Mouse (Mus musculus): ENCODE data around the gene Ppm1n. TPM values are rescaled to one million over a fixed set of nuclear protein-coding genes. Genes with fewer than 3 reads are reported as not detected.

Gene Ppm1n
- polyA plus RNA-seq, 1 experiment from 2014 or later: 0.17 TPM

GRCm38 (mm10) chr7:19246855-19247254 lies 33.0 kb downstream of the Ppm1n start:
- no peak overlapping the region for H3K9ac ChIP-seq (ENCODE audit: low read length)
- peaks cover 4% of the 10 kb centered on the region; the same call in 1 of the 2 replicates for H3K36me3 ChIP-seq (ENCODE audit: control insufficient read depth, insufficient read depth, low read length)
- TF ChIP-seq EP300 (optimal IDR thresholded peaks at IDR 0.05): no peak
- TF ChIP-seq CTCF (IDR thresholded peaks at IDR 0.05; ENCODE audit: low read depth): no peak
- no peaks in the 10 kb centered on the region for H3K4me1 ChIP-seq (replicated peaks; ENCODE audit: control insufficient read depth, insufficient read depth)
- 88% methylated on average over 1 of the region's 1 CpGs for WGBS
- no peak overlapping the region for H3K4me2 ChIP-seq (replicated peaks; ENCODE audit: low read depth)
- DNase-seq (ENCODE audit: low spot score) (no peak), ATAC-seq (ENCODE audit: low FRiP score, low TSS enrichment) (no peak)
- H3K4me3 ChIP-seq (ENCODE audit: low read depth, low read length): no peak overlapping the region
- no peaks in the 10 kb centered on the region for H3K27me3 ChIP-seq (ENCODE audit: control insufficient read depth, insufficient read depth, low read length)
- H3K9me3 ChIP-seq (ENCODE audit: control insufficient read depth, low read length): no peaks in the 10 kb centered on the region
- no peak overlapping the region for H3K27ac ChIP-seq (replicated peaks)

GRCm38 (mm10) chr7:19245083-19245482 lies 34.8 kb downstream of the Ppm1n start:
- H3K27me3 ChIP-seq (ENCODE audit: control insufficient read depth, insufficient read depth, low read length): no peaks in the 10 kb centered on the region
- TF ChIP-seq CTCF (IDR thresholded peaks at IDR 0.05; ENCODE audit: low read depth): no peak
- WGBS: 90% methylated on average over 3 of the region's 3 CpGs

GRCm38 (mm10) chr7:19243858-19244257 lies 36.0 kb downstream of the Ppm1n start:
- ATAC-seq (ENCODE audit: low FRiP score, low TSS enrichment) (no peak), DNase-seq (ENCODE audit: low spot score) (no peak)
- WGBS: 64% methylated on average over 5 of the region's 5 CpGs
- H3K4me3 ChIP-seq (ENCODE audit: low read depth, low read length): no peak overlapping the region
- H3K27ac ChIP-seq (replicated peaks): no peak overlapping the region
- peaks cover 4% of the 10 kb centered on the region; the same call in 1 of the 2 replicates for H3K36me3 ChIP-seq (ENCODE audit: control insufficient read depth, insufficient read depth, low read length)
- 0 out of 2 replicates have a peak, but pooled peaks cover 2% of the 10 kb centered on the region for H3K4me1 ChIP-seq (replicated peaks; ENCODE audit: control insufficient read depth, insufficient read depth)
- H3K27me3 ChIP-seq (ENCODE audit: control insufficient read depth, insufficient read depth, low read length): no peaks in the 10 kb centered on the region
- H3K9me3 ChIP-seq (ENCODE audit: control insufficient read depth, low read length): no peaks in the 10 kb centered on the region
- TF ChIP-seq CTCF (IDR thresholded peaks at IDR 0.05; ENCODE audit: low read depth): no peak
- TF ChIP-seq EP300 (optimal IDR thresholded peaks at IDR 0.05): no peak
- no peak overlapping the region for H3K9ac ChIP-seq (ENCODE audit: low read length)
- H3K4me2 ChIP-seq (replicated peaks; ENCODE audit: low read depth): no peak overlapping the region

More at GRCm38 (mm10) chr7:19245083-19245482, 34.8 kb downstream of the Ppm1n start:
- DNase-seq (ENCODE audit: low spot score) (no peak), ATAC-seq (ENCODE audit: low FRiP score, low TSS enrichment) (no peak)
- H3K9ac ChIP-seq (ENCODE audit: low read length): no peak overlapping the region
- no peak overlapping the region for H3K4me3 ChIP-seq (ENCODE audit: low read depth, low read length)
- H3K36me3 ChIP-seq (ENCODE audit: control insufficient read depth, insufficient read depth, low read length): peaks cover 4% of the 10 kb centered on the region; the same call in 1 of the 2 replicates
- H3K4me1 ChIP-seq (replicated peaks; ENCODE audit: control insufficient read depth, insufficient read depth): no peaks in the 10 kb centered on the region
- H3K4me2 ChIP-seq (replicated peaks; ENCODE audit: low read depth): no peak overlapping the region
- no peaks in the 10 kb centered on the region for H3K9me3 ChIP-seq (ENCODE audit: control insufficient read depth, low read length)
- H3K27ac ChIP-seq (replicated peaks): no peak overlapping the region

- ATAC-seq (ENCODE audit: low FRiP score, low TSS enrichment) (no peak), DNase-seq (ENCODE audit: low spot score) (no peak)
- no peak overlapping the region for H3K27ac ChIP-seq (replicated peaks)
- TF ChIP-seq CTCF (IDR thresholded peaks at IDR 0.05; ENCODE audit: low read depth) (no peak), EP300 (optimal IDR thresholded peaks at IDR 0.05) (no peak)
- H3K9me3 ChIP-seq (ENCODE audit: control insufficient read depth, low read length): no peaks in the 10 kb centered on the region
- 78% methylated on average over 1 of the region's 1 CpGs for WGBS
- H3K36me3 ChIP-seq (ENCODE audit: control insufficient read depth, insufficient read depth, low read length): peaks cover 1% of the 10 kb centered on the region; the same call in 1 of the 2 replicates
- no peaks in the 10 kb centered on the region for H3K27me3 ChIP-seq (ENCODE audit: control insufficient read depth, insufficient read depth, low read length)
- H3K4me1 ChIP-seq (replicated peaks; ENCODE audit: control insufficient read depth, insufficient read depth): 0 out of 2 replicates have a peak, but pooled peaks cover 2% of the 10 kb centered on the region
- no peak overlapping the region for H3K4me2 ChIP-seq (replicated peaks; ENCODE audit: low read depth)
- H3K9ac ChIP-seq (ENCODE audit: low read length): no peak overlapping the region
- H3K4me3 ChIP-seq (ENCODE audit: low read depth, low read length): no peak overlapping the region
Observed at GRCm38 (mm10) chr7:19242005-19242404, 37.9 kb downstream of the Ppm1n start.

GRCm38 (mm10) chr7:19240905-19241463 lies 38.9 kb downstream of the Ppm1n start:
- 63% methylated on average over 8 of the region's 8 CpGs for WGBS
- peak overlapping the region; percentile 49 for H3K27ac ChIP-seq (replicated peaks)
- ATAC-seq (ENCODE audit: low FRiP score, low TSS enrichment): peak; percentile 74
- TF ChIP-seq EP300 (optimal IDR thresholded peaks at IDR 0.05): no peak
- no peak for TF ChIP-seq CTCF (IDR thresholded peaks at IDR 0.05; ENCODE audit: low read depth)
- H3K36me3 ChIP-seq (ENCODE audit: control insufficient read depth, insufficient read depth, low read length): no peaks in the 10 kb centered on the region
- no peak overlapping the region for H3K4me3 ChIP-seq (ENCODE audit: low read depth, low read length)
- no peaks in the 10 kb centered on the region for H3K27me3 ChIP-seq (ENCODE audit: control insufficient read depth, insufficient read depth, low read length)
- peak; percentile 54 for DNase-seq (ENCODE audit: low spot score)
- no peaks in the 10 kb centered on the region for H3K9me3 ChIP-seq (ENCODE audit: control insufficient read depth, low read length)
- 0 out of 2 replicates have a peak, but pooled peaks cover 2% of the 10 kb centered on the region for H3K4me1 ChIP-seq (replicated peaks; ENCODE audit: control insufficient read depth, insufficient read depth)
- no peak overlapping the region for H3K9ac ChIP-seq (ENCODE audit: low read length)
- no peak overlapping the region for H3K4me2 ChIP-seq (replicated peaks; ENCODE audit: low read depth)

GRCm38 (mm10) chr7:19239986-19240385 lies 39.9 kb downstream of the Ppm1n start:
- H3K36me3 ChIP-seq (ENCODE audit: control insufficient read depth, insufficient read depth, low read length): peaks cover 4% of the 10 kb centered on the region; the same call in 1 of the 2 replicates
- no peak for DNase-seq (ENCODE audit: low spot score)
- no peaks in the 10 kb centered on the region for H3K9me3 ChIP-seq (ENCODE audit: control insufficient read depth, low read length)
- WGBS: 39% methylated on average over 4 of the region's 4 CpGs
- TF ChIP-seq EP300 (optimal IDR thresholded peaks at IDR 0.05): no peak
- no peak for TF ChIP-seq CTCF (IDR thresholded peaks at IDR 0.05; ENCODE audit: low read depth)
- H3K9ac ChIP-seq (ENCODE audit: low read length): no peak overlapping the region
- H3K4me2 ChIP-seq (replicated peaks; ENCODE audit: low read depth): no peak overlapping the region
- H3K4me3 ChIP-seq (ENCODE audit: low read depth, low read length): no peak overlapping the region
- peak overlapping the region; percentile 56 for H3K27ac ChIP-seq (replicated peaks)
- H3K4me1 ChIP-seq (replicated peaks; ENCODE audit: control insufficient read depth, insufficient read depth): 0 out of 2 replicates have a peak, but pooled peaks cover 2% of the 10 kb centered on the region
- no peaks in the 10 kb centered on the region for H3K27me3 ChIP-seq (ENCODE audit: control insufficient read depth, insufficient read depth, low read length)
- ATAC-seq (ENCODE audit: low FRiP score, low TSS enrichment): no peak

Data from stomach, postnatal 0 days (tissue).